Mouse (Mus musculus) MEL (cell line): ENCODE measurements at regions not wholly inside any gene's neighbourhood (a gene's known extent, or its start where the extent isn't known, plus 50 kb on each side); places are given as distances from the start of the nearest gene placed in this dataset.

Experiments used
- CTCF ChIP-seq, 3 experiments: IDR thresholded peaks in 2 of 3; conservative IDR thresholded peaks in 1 of 3; 2 replicates each; pipeline ENCODE4 v1.5.1; 2011 to 2012; ENCODE audit warnings: low read length in 3 of 3, low read depth in 2 of 3, mild to moderate bottlenecking in 2 of 3, improper control_type of control experiment in 1 of 3, inconsistent platforms in 1 of 3, mixed read lengths in 1 of 3, moderate library complexity in 1 of 3; ENCODE audit not compliant: control insufficient read depth in 1 of 3, insufficient read depth in 1 of 3, poor library complexity in 1 of 3, severe bottlenecking in 1 of 3
- E2F4 ChIP-seq: IDR thresholded peaks from 2 replicates; pipeline ENCODE4 v1.6.1; 2011; ENCODE audit warnings: low read depth, low read length, improper control_type of control experiment, borderline replicate concordance
- GABPA ChIP-seq: IDR thresholded peaks from 2 replicates; pipeline ENCODE4 v1.6.1; 2012; ENCODE audit warnings: low read depth, mild to moderate bottlenecking, inconsistent platforms, low read length, improper control_type of control experiment, moderate library complexity
- MAFK ChIP-seq: IDR thresholded peaks from 2 replicates; pipeline ENCODE4 v1.6.1; 2011; ENCODE audit warnings: low read depth, mild to moderate bottlenecking, low read length, improper control_type of control experiment, borderline replicate concordance
- MAX ChIP-seq: IDR thresholded peaks from 2 replicates; pipeline ENCODE4 v1.6.1; 2011; ENCODE audit warnings: low read length, improper control_type of control experiment
- NELFE ChIP-seq: IDR thresholded peaks from 2 replicates; pipeline ENCODE4 v1.6.1; 2011; ENCODE audit warnings: low read depth, low read length, improper control_type of control experiment
- POLR2A ChIP-seq, 2 experiments: IDR thresholded peaks; 2 replicates each; pipeline ENCODE4 v1.6.1; 2011 to 2012; ENCODE audit warnings: low read length in 2 of 2, mild to moderate bottlenecking in 2 of 2, control low read depth in 1 of 2, improper control_type of control experiment in 1 of 2, low read depth in 1 of 2, moderate library complexity in 1 of 2; ENCODE audit not compliant: control insufficient read depth in 1 of 2, insufficient read depth in 1 of 2, poor library complexity in 1 of 2
- POLR2AphosphoS2 ChIP-seq: IDR thresholded peaks from 2 replicates; pipeline ENCODE4 v1.6.1; 2011; ENCODE audit warnings: low read length, improper control_type of control experiment
- RAD21 ChIP-seq: IDR thresholded peaks from 2 replicates; pipeline ENCODE4 v1.6.1; 2011; ENCODE audit warnings: mild to moderate bottlenecking, low read depth, low read length, improper control_type of control experiment
- SMC3 ChIP-seq: IDR thresholded peaks from 2 replicates; pipeline ENCODE4 v1.6.1; 2011; ENCODE audit warnings: low read depth, low read length, improper control_type of control experiment
- ZNF384 ChIP-seq: IDR thresholded peaks from 2 replicates; pipeline ENCODE4 v1.6.1; 2012; ENCODE audit warnings: low read depth, mild to moderate bottlenecking, inconsistent platforms, low read length, improper control_type of control experiment

DNA sequence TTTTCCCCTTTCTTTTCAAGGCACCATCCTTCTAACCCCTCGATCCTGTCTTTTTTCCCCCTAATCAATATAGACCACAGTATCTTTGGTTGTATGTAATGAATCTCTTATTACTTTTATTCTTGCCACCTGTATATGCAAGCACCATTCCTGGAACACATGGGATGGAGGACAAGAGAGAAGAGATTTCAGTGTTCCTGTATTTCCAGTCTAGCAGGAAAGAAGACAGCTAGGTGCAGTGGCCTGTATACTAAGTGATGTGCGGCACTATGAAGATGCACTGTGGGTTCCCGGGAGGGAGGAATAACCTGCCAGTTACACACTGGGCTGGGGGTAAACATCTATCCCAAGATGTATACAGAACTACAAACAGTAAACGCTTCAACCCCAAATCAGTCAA lies 152.4 kb upstream of the Zfp706 start:
- TF ChIP-seq MAX (no peak), CTCF (IDR thresholded peaks at IDR 0.05 in 2 of 3, conservative IDR thresholded peaks at IDR 0.05 in 1 of 3; ENCODE audit: control insufficient read depth in 1 of 3, insufficient read depth in 1 of 3, low read depth in 2 of 3, low read length in 3 of 3, poor library complexity in 1 of 3, severe bottlenecking in 1 of 3) (no peak), ZNF384 (no peak), POLR2A (IDR thresholded peaks at IDR 0.05; ENCODE audit: control insufficient read depth in 1 of 2, insufficient read depth in 1 of 2, low read depth in 1 of 2, low read length in 2 of 2, poor library complexity in 1 of 2) (no peak), RAD21 (no peak), E2F4 (no peak), POLR2AphosphoS2 (no peak), GABPA (no peak), SMC3 (no peak), NELFE (no peak), MAFK (no peak)
